Mouse (Mus musculus) cerebellum, adult 18-20 months (tissue): ENCODE data around the gene Hrk.
A peak's percentile ranks its signal among the peaks of the same experiment; 100 is the strongest.

Experiments used
- DNase-seq, 2 experiments: peaks; one replicate each; pipeline ENCODE4 v3.0.0; 2021

Gene Hrk

DNA sequence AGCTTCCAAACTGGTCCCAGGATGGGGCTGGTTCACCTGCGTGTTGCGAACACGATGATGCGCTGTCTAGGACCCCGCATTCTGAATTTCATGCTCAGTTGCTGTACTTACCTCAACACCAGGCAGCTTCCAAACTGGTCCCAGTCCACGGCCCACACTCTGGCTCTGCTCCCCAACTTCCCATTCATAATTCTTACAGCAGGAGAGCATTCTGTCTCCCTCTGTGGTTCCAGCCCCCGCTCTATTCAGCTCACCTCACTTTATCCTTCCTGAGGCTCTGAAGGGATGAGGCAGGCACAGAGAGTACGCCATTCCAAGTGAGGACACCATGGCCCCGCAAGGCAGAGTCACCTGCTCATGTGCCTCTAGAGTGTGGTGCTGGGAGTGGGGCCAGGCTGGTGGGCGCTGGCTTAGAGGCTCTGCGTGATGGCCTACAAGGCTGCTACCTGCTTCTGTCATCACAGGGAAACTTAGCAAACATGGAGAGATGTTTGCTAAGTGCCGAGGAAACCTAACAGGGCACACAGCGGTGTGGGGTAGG, 65.7 kb downstream of the Hrk start:
- DNase-seq: no peak

DNA sequence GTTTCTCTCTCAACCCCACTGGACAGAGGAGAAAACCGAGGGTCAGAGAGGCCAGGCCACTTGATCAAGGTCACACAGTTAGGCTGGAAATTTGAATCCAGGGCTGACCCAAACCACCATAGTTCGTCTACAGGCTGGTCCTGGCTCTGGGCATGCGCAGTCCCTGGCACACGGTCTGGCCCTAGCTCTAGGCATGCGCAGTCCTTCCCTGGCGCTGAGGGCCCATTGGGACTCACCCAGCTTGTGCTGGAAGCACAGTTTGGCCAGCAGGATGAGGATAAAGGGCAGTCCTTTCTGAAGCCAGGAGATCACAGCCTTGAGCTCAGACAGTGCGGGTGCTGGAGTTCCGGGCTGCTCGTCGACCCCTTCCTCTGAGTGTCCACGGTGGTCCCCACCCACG, 72.4 kb downstream of the Hrk start:
- peak; percentile 79 to 81 for DNase-seq
